Mouse (Mus musculus) cerebellum, postnatal 10 days (tissue): ENCODE results near the gene Ripor3.

Source experiments
- DNase-seq, 2 experiments: peaks; one replicate each; pipeline ENCODE4 v3.0.0; 2021; ENCODE audit warnings: mixed read lengths in 2 of 2

Ripor3 gene

GRCm38 (mm10) chr2:167930975-167931374 is 79.4 kb downstream of the Ripor3 start:
- no peak for DNase-seq
